Mouse (Mus musculus): ENCODE data around the gene Pck1. TPM values are rescaled to one million over a fixed set of nuclear protein-coding genes. Genes with fewer than 3 reads are reported as not detected.

The Pck1 gene
- total and polyA plus RNA-seq, 2 experiments: 240 to 2,488 TPM

GRCm38 (mm10) chr2:173204671-173205070 lies 51.8 kb downstream of the Pck1 start:
- no peak for DNase-seq (ENCODE audit: extremely low read depth, low read depth, low spot score)
- H3K4me1 ChIP-seq (ENCODE audit: control insufficient read depth, insufficient read depth, low read length): no peaks in the 10 kb centered on the region
- 78% methylated on average over 4 of the region's 4 CpGs for WGBS
- no peak overlapping the region for H3K4me3 ChIP-seq (ENCODE audit: insufficient read depth, low read depth, low read length)
- H3K79me2 ChIP-seq (ENCODE audit: control insufficient read depth, insufficient read depth, low read length): no peaks in the 10 kb centered on the region
- TF ChIP-seq CTCF (IDR thresholded peaks at IDR 0.05; ENCODE audit: low read depth, low read length): no peak
- TF ChIP-seq POLR2A (IDR thresholded peaks at IDR 0.05; ENCODE audit: extremely low read depth, insufficient read depth, low read length): no peak
- no peaks in the 10 kb centered on the region for H3K27me3 ChIP-seq (ENCODE audit: control insufficient read depth, insufficient read depth, low read length)
- H3K9ac ChIP-seq (ENCODE audit: low read depth, low read length): no peak overlapping the region
- no peak overlapping the region for H3K27ac ChIP-seq (replicated peaks; ENCODE audit: insufficient read depth, low read depth, low read length)
- no peaks in the 10 kb centered on the region for H3K36me3 ChIP-seq (ENCODE audit: control insufficient read depth, insufficient read depth, low read length)

- Histone ChIP-seq H3K4me3 (ENCODE audit: insufficient read depth, low read depth, low read length) (no peak overlapping the region), H3K27me3 (ENCODE audit: control insufficient read depth, insufficient read depth, low read length) (no peaks in the 10 kb centered on the region), H3K4me1 (ENCODE audit: control insufficient read depth, insufficient read depth, low read length) (no peaks in the 10 kb centered on the region), H3K27ac (replicated peaks; ENCODE audit: insufficient read depth, low read depth, low read length) (no peak overlapping the region), H3K9ac (ENCODE audit: low read depth, low read length) (no peak overlapping the region), H3K36me3 (ENCODE audit: control insufficient read depth, insufficient read depth, low read length) (no peaks in the 10 kb centered on the region), H3K79me2 (ENCODE audit: control insufficient read depth, insufficient read depth, low read length) (no peaks in the 10 kb centered on the region)
- no peak for TF ChIP-seq POLR2A (IDR thresholded peaks at IDR 0.05; ENCODE audit: extremely low read depth, insufficient read depth, low read length)
- no peak for DNase-seq (ENCODE audit: extremely low read depth, low read depth, low spot score)
- 93% methylated on average over 14 of the region's 14 CpGs for WGBS
These were observed 52.8 kb downstream of the Pck1 start for GRCm38 (mm10) chr2:173205563-173206099.

- H3K9ac ChIP-seq (ENCODE audit: low read depth, low read length): no peak overlapping the region
- no peaks in the 10 kb centered on the region for H3K36me3 ChIP-seq (ENCODE audit: control insufficient read depth, insufficient read depth, low read length)
- WGBS: 90% methylated on average over 3 of the region's 3 CpGs
- no peak overlapping the region for H3K27ac ChIP-seq (replicated peaks; ENCODE audit: insufficient read depth, low read depth, low read length)
- H3K4me3 ChIP-seq (ENCODE audit: insufficient read depth, low read depth, low read length): no peak overlapping the region
- no peaks in the 10 kb centered on the region for H3K27me3 ChIP-seq (ENCODE audit: control insufficient read depth, insufficient read depth, low read length)
- no peaks in the 10 kb centered on the region for H3K4me1 ChIP-seq (ENCODE audit: control insufficient read depth, insufficient read depth, low read length)
- DNase-seq (ENCODE audit: extremely low read depth, low read depth, low spot score): no peak
- H3K79me2 ChIP-seq (ENCODE audit: control insufficient read depth, insufficient read depth, low read length): no peaks in the 10 kb centered on the region
- TF ChIP-seq CTCF (IDR thresholded peaks at IDR 0.05; ENCODE audit: low read depth, low read length) (no peak), POLR2A (IDR thresholded peaks at IDR 0.05; ENCODE audit: extremely low read depth, insufficient read depth, low read length) (no peak)
These were observed 54.2 kb downstream of the Pck1 start for GRCm38 (mm10) chr2:173207051-173207450.

Other genes starting within 250 kb of the Pck1 start
- gene Bmp7, start 212.7 kb upstream of the Pck1 start, total RNA-seq (2014; rRNA removed): 0.55 and 0.74 TPM in 2 replicates
- gene Bmp7, start 212.7 kb upstream of the Pck1 start, polyA plus RNA-seq (2012; rRNA removed): 1.7 and 2.4 TPM in 2 replicates
- gene Spo11, start 175.3 kb upstream of the Pck1 start, total RNA-seq (2014; rRNA removed): under 0.01 and 0.07 TPM in 2 replicates
- not detected in 2 replicates for gene Spo11, start 175.3 kb upstream of the Pck1 start, polyA plus RNA-seq (2012; rRNA removed)
- 13.1 and 17.8 TPM in 2 replicates for gene Rae1, start 152.9 kb upstream of the Pck1 start, total RNA-seq (2014; rRNA removed)
- 25.3 and 31.9 TPM in 2 replicates for gene Rae1, start 152.9 kb upstream of the Pck1 start, polyA plus RNA-seq (2012; rRNA removed)
- gene Rbm38, start 132.6 kb upstream of the Pck1 start, total RNA-seq (2014; rRNA removed): 0.55 and 0.74 TPM in 2 replicates
- 6.4 and 11.1 TPM in 2 replicates for gene Rbm38, start 132.6 kb upstream of the Pck1 start, polyA plus RNA-seq (2012; rRNA removed)
- 0.27 and 0.46 TPM in 2 replicates for gene Ctcfl, start 33.5 kb upstream of the Pck1 start, total RNA-seq (2014; rRNA removed)
- gene Ctcfl, start 33.5 kb upstream of the Pck1 start, polyA plus RNA-seq (2012; rRNA removed): 0.10 and 0.20 TPM in 2 replicates
- gene Zbp1, start 65.9 kb downstream of the Pck1 start, total RNA-seq (2014; rRNA removed): 8.1 and 10.8 TPM in 2 replicates
- gene Zbp1, start 65.9 kb downstream of the Pck1 start, polyA plus RNA-seq (2012; rRNA removed): 9.2 and 13.2 TPM in 2 replicates
- gene Pmepa1, start 123.5 kb downstream of the Pck1 start, total RNA-seq (2014; rRNA removed): 0.28 and 0.60 TPM in 2 replicates
- 1.8 and 4.1 TPM in 2 replicates for gene Pmepa1, start 123.5 kb downstream of the Pck1 start, polyA plus RNA-seq (2012; rRNA removed)

Measured in liver, adult 2 months (tissue).